Mouse (Mus musculus): ENCODE measurements at regions not wholly inside any gene's neighbourhood (a gene's known extent, or its start where the extent isn't known, plus 50 kb on each side); places are given as distances from the start of the nearest gene placed in this dataset.
"Not testable (repeated sequence)": the region's sequence is repeated elsewhere in the genome, so short reads cannot be mapped to it uniquely, and the experiment has no call there.

GRCm38 (mm10) chr12:115257802-115258201 is 789.7 kb upstream of the Zfp386 start:
- Histone ChIP-seq H3K27ac (no peak overlapping the region), H3K9ac (replicated peaks) (no peak overlapping the region), H3K27me3 (ENCODE audit: control insufficient read depth, insufficient read depth, low read length) (no peaks in the 10 kb centered on the region), H3K4me1 (replicated peaks; ENCODE audit: control insufficient read depth in 2 of 2, insufficient read depth in 2 of 2, low read length in 1 of 2) (no peaks in the 10 kb centered on the region), H3K4me3 (ENCODE audit: insufficient read depth in 1 of 2, low read depth in 2 of 2, low read length in 2 of 2) (no peak overlapping the region), H3K9me3 (ENCODE audit: control insufficient read depth, low read length) (no peaks in the 10 kb centered on the region), H3K4me2 (ENCODE audit: low read depth) (no peak overlapping the region), H3K36me3 (replicated peaks; ENCODE audit: control insufficient read depth, insufficient read depth, low read depth) (no peaks in the 10 kb centered on the region)
- WGBS (ENCODE audit: insufficient replicate concordance), result 26% methylated on average over 1 of the region's 1 CpGs
- TF ChIP-seq EP300 (IDR thresholded peaks at IDR 0.05; ENCODE audit: low read depth) (no peak), CTCF (IDR thresholded peaks at IDR 0.05; ENCODE audit: low read depth) (no peak)
- DNase-seq (ENCODE audit: low read depth in 3 of 3, low spot score in 3 of 3) (no peak), ATAC-seq (ENCODE audit: insufficient read depth) (no peak)

DNA sequence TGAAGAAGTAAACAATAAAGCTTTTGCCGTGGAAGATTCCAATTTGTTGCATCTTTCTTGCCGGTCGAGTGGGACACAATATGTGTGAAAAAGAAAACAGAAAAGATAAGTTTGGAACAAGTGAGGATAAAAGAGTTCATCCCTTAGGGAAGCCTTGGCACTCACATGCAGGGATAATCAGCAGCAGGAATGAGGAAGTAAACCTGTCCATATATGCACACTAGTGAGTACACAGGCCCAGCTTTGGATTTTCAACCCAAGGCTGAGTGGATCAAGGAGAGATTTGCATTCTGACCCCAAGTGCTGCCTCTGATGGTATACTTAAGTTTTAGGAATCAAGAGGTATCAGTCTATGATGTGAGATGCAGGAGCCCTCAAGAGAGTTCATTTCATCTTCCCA is 788.8 kb upstream of the Zfp386 start:
- no peaks in the 10 kb centered on the region for H3K36me3 ChIP-seq (replicated peaks; ENCODE audit: control insufficient read depth, insufficient read depth, low read depth)
- 77% methylated on average over 3 of the region's 3 CpGs for WGBS (ENCODE audit: insufficient replicate concordance)
- TF ChIP-seq EP300 (IDR thresholded peaks at IDR 0.05; ENCODE audit: low read depth) (no peak), CTCF (IDR thresholded peaks at IDR 0.05; ENCODE audit: low read depth) (no peak)
- H3K9me3 ChIP-seq (ENCODE audit: control insufficient read depth, low read length), result no peaks in the 10 kb centered on the region
- H3K27me3 ChIP-seq (ENCODE audit: control insufficient read depth, insufficient read depth, low read length), result no peaks in the 10 kb centered on the region
- H3K4me2 ChIP-seq (ENCODE audit: low read depth), result no peak overlapping the region
- H3K27ac ChIP-seq, result no peak overlapping the region
- no peak for DNase-seq (ENCODE audit: low read depth in 3 of 3, low spot score in 3 of 3)
- no peak for ATAC-seq (ENCODE audit: insufficient read depth)
- H3K4me1 ChIP-seq (replicated peaks; ENCODE audit: control insufficient read depth in 2 of 2, insufficient read depth in 2 of 2, low read length in 1 of 2), result no peaks in the 10 kb centered on the region
- no peak overlapping the region for H3K9ac ChIP-seq (replicated peaks)
- no peak overlapping the region for H3K4me3 ChIP-seq (ENCODE audit: insufficient read depth in 1 of 2, low read depth in 2 of 2, low read length in 2 of 2)

DNA sequence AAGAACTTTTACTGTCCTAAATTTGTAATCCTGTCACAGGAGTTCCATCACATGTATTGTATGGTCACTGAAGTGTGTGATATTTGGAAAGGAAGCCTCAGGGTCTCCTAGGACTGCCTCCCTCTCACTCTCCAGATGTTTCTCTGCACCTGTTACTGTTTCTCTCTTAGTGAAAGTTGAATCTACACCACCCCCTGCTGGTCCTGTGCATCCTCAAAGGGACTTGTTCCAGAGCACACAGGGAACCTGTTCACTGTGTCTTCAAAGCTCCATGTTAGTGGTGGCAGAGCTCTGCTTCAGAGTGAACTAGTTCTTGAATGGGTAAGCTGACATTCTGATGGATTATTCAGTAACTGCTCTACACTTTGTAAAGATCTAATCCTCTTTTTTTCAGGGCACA is 785.1 kb upstream of the Zfp386 start:
- not testable (repeated sequence) for H3K4me1 ChIP-seq (replicated peaks; ENCODE audit: control insufficient read depth in 2 of 2, insufficient read depth in 2 of 2, low read length in 1 of 2); H3K4me3 ChIP-seq (ENCODE audit: insufficient read depth in 1 of 2, low read depth in 2 of 2, low read length in 2 of 2); H3K27me3 ChIP-seq (ENCODE audit: control insufficient read depth, insufficient read depth, low read length); H3K9ac ChIP-seq (replicated peaks); H3K27ac ChIP-seq; DNase-seq (ENCODE audit: low read depth in 3 of 3, low spot score in 3 of 3); H3K9me3 ChIP-seq (ENCODE audit: control insufficient read depth, low read length); H3K4me2 ChIP-seq (ENCODE audit: low read depth); H3K36me3 ChIP-seq (replicated peaks; ENCODE audit: control insufficient read depth, insufficient read depth, low read depth); ATAC-seq (ENCODE audit: insufficient read depth)

- not testable (repeated sequence) for ATAC-seq (ENCODE audit: insufficient read depth); H3K4me1 ChIP-seq (replicated peaks; ENCODE audit: control insufficient read depth in 2 of 2, insufficient read depth in 2 of 2, low read length in 1 of 2)
- WGBS (ENCODE audit: insufficient replicate concordance), result 64% methylated on average over 1 of the region's 1 CpGs
These were observed 770.8 kb upstream of the Zfp386 start for GRCm38 (mm10) chr12:115276749-115277148.

GRCm38 (mm10) chr12:115293772-115294171 is 753.8 kb upstream of the Zfp386 start:
- not testable (repeated sequence) for ATAC-seq (ENCODE audit: insufficient read depth); H3K9me3 ChIP-seq (ENCODE audit: control insufficient read depth, low read length); H3K4me3 ChIP-seq (ENCODE audit: insufficient read depth in 1 of 2, low read depth in 2 of 2, low read length in 2 of 2); H3K36me3 ChIP-seq (replicated peaks; ENCODE audit: control insufficient read depth, insufficient read depth, low read depth); H3K4me2 ChIP-seq (ENCODE audit: low read depth); H3K27ac ChIP-seq; DNase-seq (ENCODE audit: low read depth in 3 of 3, low spot score in 3 of 3); H3K4me1 ChIP-seq (replicated peaks; ENCODE audit: control insufficient read depth in 2 of 2, insufficient read depth in 2 of 2, low read length in 1 of 2); H3K9ac ChIP-seq (replicated peaks); H3K27me3 ChIP-seq (ENCODE audit: control insufficient read depth, insufficient read depth, low read length)
- 50% methylated on average over 4 of the region's 4 CpGs for WGBS (ENCODE audit: insufficient replicate concordance)

More at GRCm38 (mm10) chr12:115276749-115277148, 770.8 kb upstream of the Zfp386 start:
- H3K36me3 ChIP-seq (replicated peaks; ENCODE audit: control insufficient read depth, insufficient read depth, low read depth); H3K9me3 ChIP-seq (ENCODE audit: control insufficient read depth, low read length); H3K4me3 ChIP-seq (ENCODE audit: insufficient read depth in 1 of 2, low read depth in 2 of 2, low read length in 2 of 2); H3K27me3 ChIP-seq (ENCODE audit: control insufficient read depth, insufficient read depth, low read length); H3K9ac ChIP-seq (replicated peaks); H3K4me2 ChIP-seq (ENCODE audit: low read depth); DNase-seq (ENCODE audit: low read depth in 3 of 3, low spot score in 3 of 3); H3K27ac ChIP-seq: not testable (repeated sequence)

GRCm38 (mm10) chr12:115298041-115298440 is 749.5 kb upstream of the Zfp386 start:
- H3K36me3 ChIP-seq (replicated peaks; ENCODE audit: control insufficient read depth, insufficient read depth, low read depth); H3K27ac ChIP-seq; H3K4me2 ChIP-seq (ENCODE audit: low read depth); H3K9ac ChIP-seq (replicated peaks); H3K9me3 ChIP-seq (ENCODE audit: control insufficient read depth, low read length); H3K4me3 ChIP-seq (ENCODE audit: insufficient read depth in 1 of 2, low read depth in 2 of 2, low read length in 2 of 2); DNase-seq (ENCODE audit: low read depth in 3 of 3, low spot score in 3 of 3); H3K27me3 ChIP-seq (ENCODE audit: control insufficient read depth, insufficient read depth, low read length); H3K4me1 ChIP-seq (replicated peaks; ENCODE audit: control insufficient read depth in 2 of 2, insufficient read depth in 2 of 2, low read length in 1 of 2); ATAC-seq (ENCODE audit: insufficient read depth): not testable (repeated sequence)
